Mouse (Mus musculus): Measurements from ENCODE around the gene E2f6.

- no peak for TF ChIP-seq POLR2A (IDR thresholded peaks at IDR 0.05; ENCODE audit: extremely low read depth, insufficient read depth, low read length)
- no peak for TF ChIP-seq CTCF (IDR thresholded peaks at IDR 0.05; ENCODE audit: low read depth, low read length)
These were observed 66.4 kb downstream of the E2f6 start for GRCm38 (mm10) chr12:16877141-16877540.
